ENCODE assay signal across 8 mouse cellular contexts in the genomic region with DNA sequence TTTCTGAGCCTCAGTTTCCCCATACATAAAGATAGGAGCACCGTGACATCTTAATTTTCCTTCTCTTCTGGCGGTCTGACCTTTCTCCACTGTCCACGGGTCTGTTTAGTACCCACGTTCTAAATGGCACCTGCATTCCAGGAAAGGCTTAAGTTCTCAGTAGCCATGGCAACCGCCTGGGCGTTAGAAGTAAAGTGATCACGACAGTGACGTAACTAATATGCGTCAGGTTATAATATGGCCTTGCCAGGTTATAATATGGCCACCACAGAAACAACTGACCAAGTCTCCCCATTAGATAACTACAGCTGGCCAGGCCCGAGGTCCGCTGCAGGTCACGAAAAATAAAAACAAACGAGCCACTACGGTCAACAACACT. TPM values are rescaled to one million over a fixed set of nuclear protein-coding genes. Genes with fewer than 3 reads are reported as not detected.
DNase-seq lines count a peak whose midpoint lies in the region; ATAC-seq and TF ChIP-seq lines count a peak whose summit lies in the region.

No protein-coding gene starts in this region.

- no peak for TF ChIP-seq CTCF in testis, adult 2 months (IDR thresholded peaks at IDR 0.05; ENCODE audit: control insufficient read depth, insufficient read depth, insufficient replicate concordance, low read depth, low read length)
- no peak for TF ChIP-seq CTCF in stomach, postnatal 0 days (IDR thresholded peaks at IDR 0.05; ENCODE audit: low read depth)

- H3K27ac ChIP-seq in testis, adult 2 months (ENCODE audit: control insufficient read depth, insufficient read depth, low read depth, low read length), result peak overlapping the region; percentile 98
- peak overlapping the region; percentile 69 for H3K27ac ChIP-seq in liver, embryonic 12.5 days
- peak overlapping the region; percentile 89 for H3K27ac ChIP-seq in stomach, postnatal 0 days (replicated peaks)

- ATAC-seq in cerebellum, adult (ENCODE audit: insufficient number of reproducible peaks, low FRiP score, low TSS enrichment), result peak; percentile 66; the same call in 1 of the 2 replicates
- ATAC-seq in liver, embryonic 12.5 days, result peak; percentile 53; the same call in 1 of the 2 replicates
- peak; percentile 70 for ATAC-seq in stomach, postnatal 0 days (ENCODE audit: low FRiP score, low TSS enrichment)

- peak overlapping the region; percentile 46 for H3K9ac ChIP-seq in liver, embryonic 12.5 days
- H3K9ac ChIP-seq in stomach, postnatal 0 days (ENCODE audit: low read length), result peak overlapping the region; percentile 75; the same call in 1 of the 2 replicates

- intact Hi-C loops in left cerebral cortex, postnatal 14 days (cut with DNase I), result no loop called here

- no peak for TF ChIP-seq EP300 in stomach, postnatal 0 days (optimal IDR thresholded peaks at IDR 0.05)

- H3K4me2 ChIP-seq in liver, embryonic 12.5 days, result peak overlapping the region; percentile 72
- H3K4me2 ChIP-seq in stomach, postnatal 0 days (replicated peaks; ENCODE audit: low read depth), result peak overlapping the region; percentile 68

- no peak for DNase-seq in cerebellum, postnatal 4 days (ENCODE audit: low spot score in 2 of 2)
- no peak for DNase-seq in testis, postnatal 14 days (ENCODE audit: low spot score)
- DNase-seq in stomach, postnatal 0 days (ENCODE audit: low spot score), result no peak
- DNase-seq in left cerebral cortex, postnatal 14 days (ENCODE audit: low spot score in 2 of 2), result no peak
- no peak for DNase-seq in natural killer cell, adult 2 months (ENCODE audit: low spot score in 2 of 2)

- no peak for TF ChIP-seq POLR2A in testis, adult 2 months (IDR thresholded peaks at IDR 0.05; ENCODE audit: control insufficient read depth, low read depth, low read length)

- peak overlapping the region; percentile 94 for H3K4me3 ChIP-seq in testis, adult 2 months (ENCODE audit: control insufficient read depth, low read depth, low read length)
- peak overlapping the region; percentile 83 for H3K4me3 ChIP-seq in liver, embryonic 12.5 days
- peak overlapping the region; percentile 74 for H3K4me3 ChIP-seq in stomach, postnatal 0 days (ENCODE audit: low read depth, low read length)

- WGBS in liver, embryonic 12.5 days (ENCODE audit: insufficient replicate concordance), result 13% methylated on average over 14 of the region's 14 CpGs
- 8% methylated on average over 14 of the region's 14 CpGs for WGBS in stomach, postnatal 0 days

- no peaks in the 10 kb centered on the region for H3K27me3 ChIP-seq in testis, adult 2 months (ENCODE audit: control insufficient read depth, insufficient read depth, low read length)
- peaks cover 14% of the 10 kb centered on the region for H3K27me3 ChIP-seq in liver, embryonic 12.5 days (replicated peaks)
- no peaks in the 10 kb centered on the region for H3K27me3 ChIP-seq in stomach, postnatal 0 days (ENCODE audit: control insufficient read depth, insufficient read depth, low read length)

- peaks cover 4% of the 10 kb centered on the region for H3K4me1 ChIP-seq in testis, adult 2 months (ENCODE audit: control insufficient read depth, insufficient read depth, low read length)
- H3K4me1 ChIP-seq in liver, embryonic 12.5 days, result peaks cover 49% of the 10 kb centered on the region
- peaks cover 7% of the 10 kb centered on the region for H3K4me1 ChIP-seq in stomach, postnatal 0 days (replicated peaks; ENCODE audit: control insufficient read depth, insufficient read depth)

- peaks cover 1% of the 10 kb centered on the region for H3K36me3 ChIP-seq in testis, adult 2 months (ENCODE audit: control insufficient read depth, insufficient read depth, low read length)
- peaks cover 2% of the 10 kb centered on the region; the same call in 1 of the 2 replicates for H3K36me3 ChIP-seq in liver, embryonic 12.5 days
- no peaks in the 10 kb centered on the region for H3K36me3 ChIP-seq in stomach, postnatal 0 days (ENCODE audit: control insufficient read depth, insufficient read depth, low read length)

- peaks cover 4% of the 10 kb centered on the region; the same call in 1 of the 2 replicates for H3K9me3 ChIP-seq in liver, embryonic 12.5 days (replicated peaks)
- no peaks in the 10 kb centered on the region for H3K9me3 ChIP-seq in stomach, postnatal 0 days (ENCODE audit: control insufficient read depth, low read length)

RNA-seq across cellular contexts. Expression of gene Pef1, which starts 4.7 kb away (rescaled TPM):
- 55.6 and 58.3 TPM in 2 replicates for polyA plus RNA-seq in testis, adult 2 months (2012; rRNA removed)
- 41.9 and 42.5 TPM in 2 replicates for polyA plus RNA-seq in liver, embryonic 12.5 days (2016; fragmentation: Nextera tagmentation; extraction: Ambion mirVana)
- 63.7 and 64.7 TPM in 2 replicates for polyA plus RNA-seq in stomach, postnatal 0 days (2015; fragmentation: Nextera tagmentation; extraction: Ambion mirVana)
- total RNA-seq in left cerebral cortex, postnatal 14 days (2021), result 10 to 100 TPM; 47.6 to 49.2 TPM

RNA-seq across cellular contexts. Expression of gene Hcrtr1, which starts 32.1 kb away (rescaled TPM):
- polyA plus RNA-seq in testis, adult 2 months (2012; rRNA removed), result 0.07 and 0.28 TPM in 2 replicates
- polyA plus RNA-seq in liver, embryonic 12.5 days (2016; fragmentation: Nextera tagmentation; extraction: Ambion mirVana), result 0.12 TPM in 1 of 2 replicates, not detected in the other
- polyA plus RNA-seq in stomach, postnatal 0 days (2015; fragmentation: Nextera tagmentation; extraction: Ambion mirVana), result 0.39 and 0.73 TPM in 2 replicates
- total RNA-seq in left cerebral cortex, postnatal 14 days (2021), result 1 to 10 TPM; 5.8 to 6.3 TPM

RNA-seq across cellular contexts. Expression of gene Col16a1, which starts 59.4 kb away (rescaled TPM):
- 111 and 116 TPM in 2 replicates for polyA plus RNA-seq in testis, adult 2 months (2012; rRNA removed)
- polyA plus RNA-seq in liver, embryonic 12.5 days (2016; fragmentation: Nextera tagmentation; extraction: Ambion mirVana), result 4.2 and 4.9 TPM in 2 replicates
- 47.7 and 51.6 TPM in 2 replicates for polyA plus RNA-seq in stomach, postnatal 0 days (2015; fragmentation: Nextera tagmentation; extraction: Ambion mirVana)
- 10 to 100 TPM; 12.2 to 17.8 TPM for total RNA-seq in left cerebral cortex, postnatal 14 days (2021)
